Mouse (Mus musculus): ENCODE results near the gene Mrpl51. TPM values are rescaled to one million over a fixed set of nuclear protein-coding genes. Genes with fewer than 3 reads are reported as not detected.
A peak's percentile ranks its signal among the peaks of the same experiment; 100 is the strongest.
"Not testable (repeated sequence)": the region's sequence is repeated elsewhere in the genome, so short reads cannot be mapped to it uniquely, and the experiment has no call there.

Mrpl51 gene
- polyA plus RNA-seq, 1 experiment, result 46.7 TPM

GRCm38 (mm10) chr6:125159773-125160557 is 31.6 kb upstream of the Mrpl51 start:
- DNase-seq (ENCODE audit: extremely low spot score in 1 of 2, low spot score in 1 of 2), result no peak

GRCm38 (mm10) chr6:125160558-125160853 is 31.1 kb upstream of the Mrpl51 start:
- DNase-seq (ENCODE audit: extremely low spot score in 1 of 2, low spot score in 1 of 2), result no peak

- peak; percentile 39 to 64 for DNase-seq (ENCODE audit: extremely low spot score in 1 of 2, low spot score in 1 of 2)
Observed at GRCm38 (mm10) chr6:125160854-125161760, 30.5 kb upstream of the Mrpl51 start.

GRCm38 (mm10) chr6:125161971-125162370 is 29.6 kb upstream of the Mrpl51 start:
- peak; percentile 53 to 81 for DNase-seq (ENCODE audit: extremely low spot score in 1 of 2, low spot score in 1 of 2)

- not testable (repeated sequence) for DNase-seq (ENCODE audit: extremely low spot score in 1 of 2, low spot score in 1 of 2)
Observed at GRCm38 (mm10) chr6:125162615-125163305, 28.8 kb upstream of the Mrpl51 start.

GRCm38 (mm10) chr6:125163801-125164657 is 27.6 kb upstream of the Mrpl51 start:
- DNase-seq (ENCODE audit: extremely low spot score in 1 of 2, low spot score in 1 of 2), result peak; percentile 31 to 60

GRCm38 (mm10) chr6:125164672-125165327 is 26.8 kb upstream of the Mrpl51 start:
- DNase-seq (ENCODE audit: extremely low spot score in 1 of 2, low spot score in 1 of 2), result peak; percentile 36 to 62

- DNase-seq (ENCODE audit: extremely low spot score in 1 of 2, low spot score in 1 of 2), result peak; percentile 96 to 99
Observed at GRCm38 (mm10) chr6:125165328-125165891, 26.2 kb upstream of the Mrpl51 start.

- DNase-seq (ENCODE audit: extremely low spot score in 1 of 2, low spot score in 1 of 2), result peak; percentile 32 to 53
Observed at GRCm38 (mm10) chr6:125166051-125166751, 25.4 kb upstream of the Mrpl51 start, which contains the start of gene Gapdh. TSS of gene Gapdh (minus strand) at chr6:125166467.

- peak in 1 of 2 experiments; percentile 42 for DNase-seq (ENCODE audit: extremely low spot score in 1 of 2, low spot score in 1 of 2)
Observed at GRCm38 (mm10) chr6:125166861-125167650, 24.5 kb upstream of the Mrpl51 start.

- DNase-seq (ENCODE audit: extremely low spot score in 1 of 2, low spot score in 1 of 2), result peak in 1 of 2 experiments; percentile 65
Observed at GRCm38 (mm10) chr6:125168086-125168485, 23.5 kb upstream of the Mrpl51 start.

- no peak for DNase-seq (ENCODE audit: extremely low spot score in 1 of 2, low spot score in 1 of 2)
Observed at GRCm38 (mm10) chr6:125170194-125170593, 21.4 kb upstream of the Mrpl51 start.

- no peak for DNase-seq (ENCODE audit: extremely low spot score in 1 of 2, low spot score in 1 of 2)
Observed at GRCm38 (mm10) chr6:125172474-125172873, 19.1 kb upstream of the Mrpl51 start.

GRCm38 (mm10) chr6:125173256-125173655 is 18.3 kb upstream of the Mrpl51 start:
- no peak for DNase-seq (ENCODE audit: extremely low spot score in 1 of 2, low spot score in 1 of 2)

- DNase-seq (ENCODE audit: extremely low spot score in 1 of 2, low spot score in 1 of 2), result no peak
Observed at GRCm38 (mm10) chr6:125175469-125175868, 16.1 kb upstream of the Mrpl51 start.

GRCm38 (mm10) chr6:125179601-125180000 is 12.0 kb upstream of the Mrpl51 start:
- DNase-seq (ENCODE audit: extremely low spot score in 1 of 2, low spot score in 1 of 2), result no peak

- no peak for DNase-seq (ENCODE audit: extremely low spot score in 1 of 2, low spot score in 1 of 2)
Observed at GRCm38 (mm10) chr6:125182133-125182532, 9.5 kb upstream of the Mrpl51 start.

GRCm38 (mm10) chr6:125186203-125186602 is 5.4 kb upstream of the Mrpl51 start:
- DNase-seq (ENCODE audit: extremely low spot score in 1 of 2, low spot score in 1 of 2), result no peak
